Mouse (Mus musculus): Measurements from ENCODE around the gene Crisp3. TPM values are rescaled to one million over a fixed set of nuclear protein-coding genes. Genes with fewer than 3 reads are reported as not detected.
"Not testable (repeated sequence)": the region's sequence is repeated elsewhere in the genome, so short reads cannot be mapped to it uniquely, and the experiment has no call there.

The Crisp3 gene
- polyA plus RNA-seq, 1 experiment from 2014 or later = not detected

DNA sequence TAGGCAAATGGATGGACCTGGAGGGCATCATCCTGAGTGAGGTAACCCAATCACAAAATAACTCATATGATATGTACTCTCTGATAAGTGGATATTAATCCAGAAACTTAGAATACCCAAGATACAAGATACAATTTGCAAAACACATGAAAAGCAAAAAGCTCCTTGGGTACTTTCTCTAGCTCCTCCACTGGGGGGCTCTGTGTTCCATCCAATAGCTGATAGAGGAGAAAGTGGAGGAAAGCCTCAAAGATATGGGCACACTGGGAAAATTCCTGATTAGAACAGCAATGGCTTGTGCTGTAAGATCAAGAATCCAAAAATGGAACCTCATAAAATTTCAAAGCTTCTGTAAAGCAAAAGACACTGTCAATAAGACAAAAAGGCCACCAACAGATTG, 40.3 kb downstream of the Crisp3 start:
- TF ChIP-seq CTCF (IDR thresholded peaks at IDR 0.05; ENCODE audit: low read depth) = 0 out of 2 replicates have a peak, but pooled peaks have one; percentile 14
- H3K27me3 ChIP-seq (ENCODE audit: control insufficient read depth, insufficient read depth, low read length); H3K36me3 ChIP-seq (ENCODE audit: control insufficient read depth, insufficient read depth, low read length); H3K4me2 ChIP-seq (replicated peaks; ENCODE audit: low read depth); H3K4me1 ChIP-seq (replicated peaks; ENCODE audit: control insufficient read depth, insufficient read depth); H3K4me3 ChIP-seq (ENCODE audit: low read depth, low read length); ATAC-seq (ENCODE audit: low FRiP score, low TSS enrichment); H3K9ac ChIP-seq (ENCODE audit: low read length); H3K9me3 ChIP-seq (ENCODE audit: control insufficient read depth, low read length); DNase-seq (ENCODE audit: low spot score); H3K27ac ChIP-seq (replicated peaks): not testable (repeated sequence)

- H3K9ac ChIP-seq (ENCODE audit: low read length); H3K4me2 ChIP-seq (replicated peaks; ENCODE audit: low read depth); H3K36me3 ChIP-seq (ENCODE audit: control insufficient read depth, insufficient read depth, low read length); H3K4me3 ChIP-seq (ENCODE audit: low read depth, low read length); H3K9me3 ChIP-seq (ENCODE audit: control insufficient read depth, low read length); ATAC-seq (ENCODE audit: low FRiP score, low TSS enrichment); H3K4me1 ChIP-seq (replicated peaks; ENCODE audit: control insufficient read depth, insufficient read depth); H3K27me3 ChIP-seq (ENCODE audit: control insufficient read depth, insufficient read depth, low read length); DNase-seq (ENCODE audit: low spot score); H3K27ac ChIP-seq (replicated peaks): not testable (repeated sequence)
- WGBS = 85% methylated on average over 4 of the region's 4 CpGs
These were observed 51.9 kb downstream of the Crisp3 start for GRCm38 (mm10) chr17:40190192-40190591.

Other genes starting within 250 kb of the Crisp3 start
- gene AC192777.2, start 146.8 kb downstream of the Crisp3 start, polyA plus RNA-seq (2015; fragmentation: Nextera tagmentation; extraction: Ambion mirVana) = not detected in 2 replicates
- gene Pgk2, start 33.6 kb downstream of the Crisp3 start, polyA plus RNA-seq (2015; fragmentation: Nextera tagmentation; extraction: Ambion mirVana) = not detected in 2 replicates
- gene Crisp1, start 76.9 kb upstream of the Crisp3 start, polyA plus RNA-seq (2015; fragmentation: Nextera tagmentation; extraction: Ambion mirVana) = 33.8 and 34.3 TPM in 2 replicates

Data from stomach, postnatal 0 days (tissue).